Mouse (Mus musculus) adrenal gland (tissue): Measurements from ENCODE around the gene Ubb.

Source experiments
- intact Hi-C: fragments of 180-260 bp; cut with DNase I; formaldehyde crosslinking; loops from one replicate; pipeline ENCODE4 v1.15.1; 2025

Gene Ubb

DNA sequence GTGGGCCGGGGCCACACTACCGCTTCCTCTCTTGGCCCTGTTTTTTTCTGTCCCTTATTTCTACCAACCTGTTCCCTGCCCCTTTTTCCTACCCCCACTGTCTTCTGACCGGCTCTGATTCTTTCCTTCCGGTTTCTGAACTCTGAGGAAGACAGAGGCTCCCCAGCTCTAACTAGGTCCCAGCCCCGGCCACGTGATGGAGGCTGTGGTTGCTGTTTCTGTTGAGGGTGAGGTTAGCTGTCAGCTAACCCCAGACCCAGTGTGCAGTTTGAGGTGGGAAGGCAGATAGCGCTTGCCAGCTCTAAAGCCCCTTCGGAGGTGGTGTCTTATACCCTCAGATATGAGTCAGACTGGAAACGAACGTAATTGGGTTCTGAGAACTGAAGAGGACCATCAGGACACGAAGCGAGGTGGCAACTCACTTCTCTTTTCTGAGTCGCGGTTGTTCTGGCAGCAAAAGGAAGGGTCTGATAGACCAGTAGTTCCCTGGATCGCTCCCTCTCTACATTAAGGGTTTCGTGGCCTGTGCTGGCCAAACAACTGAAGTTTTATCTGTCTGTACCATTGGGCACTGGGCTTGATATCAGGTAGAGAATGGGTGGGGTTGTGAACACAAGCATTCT lies 25.7 kb downstream of the Ubb start:
- intact Hi-C loops, result loop anchor here (5.0 kb wide), 1 partner anchor 179 kb away; no protein-coding TSS in a partner anchor

DNA sequence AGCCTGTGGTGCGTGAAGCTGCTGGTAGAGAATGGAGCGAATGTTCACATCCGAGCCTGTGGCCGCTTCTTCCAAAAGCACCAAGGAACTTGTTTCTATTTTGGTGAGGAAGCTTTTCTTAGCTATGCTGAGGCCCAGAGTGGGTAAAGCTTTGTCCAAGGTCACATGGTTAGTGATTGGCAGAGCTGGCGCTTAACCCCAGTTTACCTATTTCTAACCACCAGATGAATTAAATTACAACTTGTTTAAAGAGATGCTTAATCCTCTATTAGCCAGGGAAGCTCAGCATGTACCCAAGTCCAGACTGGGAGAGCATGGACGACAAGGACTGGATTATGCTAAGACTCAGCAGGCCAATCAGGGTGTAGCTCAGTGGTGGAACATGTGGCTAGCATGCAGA lies 32.1 kb downstream of the Ubb start:
- intact Hi-C loops, result no loop called here

DNA sequence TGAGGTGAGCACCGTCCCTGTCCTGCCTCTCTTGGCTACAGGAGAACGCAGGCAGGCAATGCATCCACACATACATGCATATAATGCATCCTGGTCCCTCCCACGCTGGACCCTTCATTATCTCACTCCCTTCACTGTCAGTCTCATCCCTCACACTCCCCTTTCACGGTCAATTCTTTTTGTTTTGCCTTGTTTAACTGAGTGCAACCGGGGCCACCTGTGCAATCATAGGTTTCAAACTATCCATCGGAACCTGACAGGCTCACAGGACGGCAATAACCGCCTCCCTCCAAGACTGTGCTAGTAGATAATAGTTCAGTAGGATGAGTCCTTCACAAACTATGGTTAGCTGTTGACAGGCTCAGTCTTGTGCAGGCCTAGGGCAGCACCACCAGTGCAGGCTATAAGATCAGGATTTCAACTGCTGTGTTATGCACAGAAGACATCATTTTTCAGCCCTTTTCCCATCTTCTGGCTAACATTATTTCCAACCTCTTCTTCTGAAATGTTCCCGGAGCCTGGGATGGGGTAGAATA lies 33.8 kb downstream of the Ubb start:
- intact Hi-C loops, result no loop called here

DNA sequence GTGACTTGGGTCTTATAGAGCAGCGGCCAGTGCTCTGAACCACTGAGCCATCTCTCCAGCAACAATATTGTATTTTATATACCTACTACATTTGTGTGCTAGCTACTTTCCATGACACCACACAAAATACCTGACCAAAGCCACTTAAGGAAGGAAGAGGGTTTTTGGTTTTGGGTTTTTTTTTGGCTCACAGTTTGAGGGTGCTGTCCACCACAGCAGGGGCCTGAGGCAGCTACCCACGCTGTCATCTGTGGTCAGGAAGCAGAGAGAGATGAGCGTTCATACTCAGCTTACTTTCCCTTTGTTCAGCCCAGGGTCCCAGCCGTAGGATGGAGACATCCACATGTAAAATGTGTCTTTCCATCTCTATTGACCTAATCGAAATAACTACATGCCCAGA lies 36.1 kb downstream of the Ubb start:
- intact Hi-C loops, result no loop called here

DNA sequence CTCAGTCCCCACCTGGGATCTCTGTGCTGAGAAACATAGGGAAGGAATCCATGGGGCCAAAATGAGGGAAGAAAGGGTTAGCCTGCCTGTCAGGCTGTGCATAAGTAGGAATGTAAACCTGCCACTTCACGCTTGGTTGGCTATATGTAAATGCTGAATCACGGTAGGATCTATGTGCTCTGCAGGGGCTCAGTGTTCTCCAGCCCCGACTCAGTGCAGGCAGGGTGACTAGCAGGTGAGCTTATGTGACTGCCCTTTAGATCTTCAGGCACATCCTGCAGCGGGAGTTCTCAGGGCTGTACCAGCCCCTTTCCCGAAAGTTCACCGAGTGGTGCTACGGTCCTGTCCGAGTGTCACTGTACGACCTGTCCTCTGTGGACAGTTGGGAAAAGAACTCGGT lies 38.4 kb downstream of the Ubb start:
- intact Hi-C loops, result no loop called here

DNA sequence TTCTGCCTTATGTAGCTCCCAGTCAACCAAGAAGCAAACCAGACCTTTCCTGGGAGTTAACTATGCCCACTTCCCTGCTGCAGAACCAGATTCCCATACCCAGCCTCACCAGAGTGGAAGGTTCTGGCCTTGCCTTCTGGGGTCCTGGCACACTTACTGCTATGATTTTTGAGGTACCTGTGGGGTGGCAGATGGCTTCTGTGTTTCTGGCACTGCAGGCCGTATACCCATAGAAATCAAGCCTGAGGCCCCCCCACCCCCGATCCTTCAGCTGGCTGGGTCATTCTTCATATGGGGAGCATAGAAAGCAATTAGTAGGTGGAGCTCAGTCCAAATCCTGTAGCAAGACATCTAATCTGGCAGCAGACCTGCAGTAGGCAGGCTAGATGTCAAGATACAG lies 40.1 kb downstream of the Ubb start:
- intact Hi-C loops, result no loop called here

DNA sequence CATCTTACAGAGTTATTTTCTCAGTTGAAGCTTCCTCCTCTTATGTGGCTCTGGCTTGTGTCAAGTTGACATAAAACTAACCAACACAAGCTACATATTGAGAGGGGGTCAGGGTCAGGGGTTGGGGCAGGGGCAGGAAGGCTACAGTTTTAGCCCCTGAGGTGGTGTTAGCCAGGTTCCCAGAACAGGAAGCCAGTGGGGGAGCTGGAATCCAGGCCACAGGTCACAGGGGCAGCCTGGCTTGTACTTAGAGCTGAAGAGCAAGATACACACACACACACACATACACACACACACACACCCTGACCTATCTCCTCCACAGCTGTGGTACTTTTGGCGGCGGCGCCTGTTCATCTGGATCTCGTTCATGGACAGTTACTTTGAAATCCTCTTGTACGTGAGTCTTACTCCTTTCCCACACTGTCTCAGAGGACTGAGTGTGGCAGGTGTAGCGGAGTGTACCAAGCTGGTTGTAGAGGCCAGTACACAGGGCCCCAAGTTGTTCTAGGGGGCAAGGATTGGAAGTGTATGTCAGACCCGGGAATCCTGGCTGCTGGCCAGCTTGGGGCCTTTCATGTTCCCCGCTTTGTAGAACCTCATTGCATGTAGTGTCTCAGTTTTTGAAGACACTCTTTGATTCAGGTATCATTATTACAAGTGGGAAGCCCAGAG lies 41.1 kb downstream of the Ubb start:
- intact Hi-C loops, result no loop called here

DNA sequence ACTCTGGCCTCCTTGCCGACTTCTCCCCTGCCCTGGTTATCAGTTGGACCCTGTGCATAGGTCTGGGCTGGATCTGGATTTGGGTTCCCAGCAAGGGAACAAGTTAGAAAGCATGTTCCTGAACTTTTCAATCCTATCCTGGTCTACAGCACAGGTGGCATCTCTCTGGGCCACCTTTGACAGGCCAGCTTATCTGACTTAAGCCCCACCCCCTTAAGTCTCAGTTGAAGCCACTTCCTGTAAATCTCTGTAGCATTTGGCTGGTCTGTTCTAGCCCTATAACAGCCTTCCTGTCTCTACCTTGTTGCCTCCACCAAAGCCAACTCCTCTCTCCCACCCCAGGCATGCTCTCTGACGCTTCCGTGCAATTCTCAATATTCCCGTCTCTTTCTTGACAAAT lies 47.6 kb downstream of the Ubb start:
- intact Hi-C loops, result no loop called here

DNA sequence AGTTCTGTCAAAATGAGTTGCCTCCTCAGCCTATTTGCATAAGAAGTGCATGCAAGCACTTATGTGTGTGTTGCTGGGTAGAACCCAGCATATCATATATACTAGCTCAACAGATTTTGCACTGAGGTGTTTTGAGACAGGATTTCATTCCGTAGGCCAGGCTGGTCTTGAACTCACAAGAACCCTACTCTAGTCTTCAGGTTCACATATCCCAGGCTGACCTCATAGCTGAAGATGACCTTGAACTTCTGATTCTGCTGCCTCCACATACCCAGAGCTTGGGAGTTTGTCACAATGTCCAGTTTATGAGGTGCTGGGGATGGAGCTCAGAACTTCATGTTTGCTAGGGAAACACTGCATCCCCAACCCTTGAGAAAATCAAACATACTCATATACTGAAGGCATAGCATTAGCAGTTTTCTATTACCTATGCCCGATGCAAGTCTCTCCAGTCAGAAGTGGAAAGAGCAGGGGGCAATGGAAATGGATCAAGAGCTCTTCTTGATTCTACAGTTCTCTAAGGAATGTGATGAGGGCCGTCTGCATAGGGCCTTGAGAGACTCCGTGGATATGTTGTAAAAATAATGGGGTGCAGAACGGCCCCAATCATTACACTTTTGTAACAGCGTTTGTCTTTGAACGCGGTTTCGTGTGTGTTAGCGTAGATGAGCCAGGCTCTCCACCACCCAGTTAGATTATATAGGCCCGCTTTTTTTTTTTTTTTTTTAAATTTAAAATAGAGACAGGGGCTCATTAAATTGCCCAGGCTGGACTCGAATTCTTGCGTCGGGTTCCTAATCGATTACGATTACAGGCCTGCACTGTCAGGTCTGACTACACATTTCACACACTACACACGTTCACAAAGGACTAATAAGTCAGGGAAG lies 51.0 kb downstream of the Ubb start:
- intact Hi-C loops, result loop anchor here (5.0 kb wide), 1 partner anchor 50 kb away; the partner anchor contains the start of gene Ubb
